Mouse (Mus musculus) embryonic facial prominence, embryonic 15.5 days (tissue): ENCODE measurements around the gene Nup205. TPM values are rescaled to one million over a fixed set of nuclear protein-coding genes. Genes with fewer than 3 reads are reported as not detected.
A peak's percentile ranks its signal among the peaks of the same experiment; 100 is the strongest.
"Not testable (repeated sequence)": the region's sequence is repeated elsewhere in the genome, so short reads cannot be mapped to it uniquely, and the experiment has no call there.

Experiments used
- ATAC-seq: fragments of 200-750 bp; cut with Nextera tagmentation; 2 replicates; pipeline ENCODE4 v1.8.0; 2017; ENCODE audit warnings: low read depth, moderate TSS enrichment; ENCODE audit not compliant: insufficient number of reproducible peaks, low FRiP score, low TSS enrichment
- H3K27ac ChIP-seq: fragments of 300-500 bp; sonication (generic); replicated peaks from 2 replicates; pipeline ENCODE4 v1.5.1; 2015; ENCODE audit warnings: mild to moderate bottlenecking, inconsistent platforms
- H3K27me3 ChIP-seq: fragments of 300-500 bp; sonication (generic); 2 replicates; pipeline ENCODE4 v1.6.1; 2015; ENCODE audit warnings: inconsistent platforms
- H3K36me3 ChIP-seq: fragments of 300-500 bp; sonication (generic); 2 replicates; pipeline ENCODE4 v1.6.1; 2015; ENCODE audit warnings: mild to moderate bottlenecking, inconsistent platforms
- H3K4me1 ChIP-seq: fragments of 300-500 bp; sonication (generic); 2 replicates; pipeline ENCODE4 v1.6.1; 2015; ENCODE audit warnings: inconsistent platforms
- H3K4me2 ChIP-seq: fragments of 300-500 bp; sonication (generic); replicated peaks from 2 replicates; pipeline ENCODE4 v1.6.1; 2015; ENCODE audit warnings: mild to moderate bottlenecking, inconsistent platforms
- H3K4me3 ChIP-seq: fragments of 300-500 bp; sonication (generic); replicated peaks from 2 replicates; pipeline ENCODE4 v1.5.1; 2015; ENCODE audit warnings: mild to moderate bottlenecking, inconsistent platforms
- H3K9ac ChIP-seq: fragments of 300-500 bp; sonication (generic); 2 replicates; pipeline ENCODE4 v1.6.1; 2015; ENCODE audit warnings: inconsistent platforms
- H3K9me3 ChIP-seq: fragments of 300-500 bp; sonication (generic); replicated peaks from 2 replicates; pipeline ENCODE4 v1.6.1; 2016; ENCODE audit warnings: inconsistent platforms
- WGBS: fragments of 180-500 bp; shearing (Covaris S2); methylation state at CpG from one replicate; pipeline ENCODE4 v1.1.7; 2015; 5-methylcytosine and 5-hydroxymethylcytosine counted together
- polyA plus RNA-seq: library from polyadenylated mRNA; unstranded; fragments of >200 nt; fragmentation: Nextera tagmentation; extraction: Ambion mirVana; gene quantifications from 2 replicates; pipeline ENCODE4 v1.2.1, GENCODE M21; 2015

The Nup205 gene
- polyA plus RNA-seq, result 28.0 and 29.0 TPM in 2 replicates

GRCm38 (mm10) chr6:35176979-35177649, at the start of gene Nup205:
Gene Nup205, plus strand, starts transcription at chr6:35177421.
- H3K27me3 ChIP-seq, result no peaks in the 10 kb centered on the region
- H3K36me3 ChIP-seq, result no peaks in the 10 kb centered on the region
- 3% methylated on average over 34 of the region's 34 CpGs for WGBS
- peaks cover 4% of the 10 kb centered on the region; the same call in 1 of the 2 replicates for H3K4me1 ChIP-seq
- H3K27ac ChIP-seq, result peak within 1 kb of the TSS; percentile 92
- peak within 1 kb of the TSS; percentile 89 for H3K4me3 ChIP-seq
- H3K4me2 ChIP-seq, result peak within 1 kb of the TSS; percentile 81
- H3K9ac ChIP-seq, result peak within 1 kb of the TSS; percentile 84
- H3K9me3 ChIP-seq, result no peaks in the 10 kb centered on the region
- ATAC-seq, result peak; percentile 91

GRCm38 (mm10) chr6:35132806-35133205, 44.4 kb upstream of the Nup205 start:
- WGBS, result 1% methylated on average over 11 of the region's 11 CpGs
- no peak for ATAC-seq
- Histone ChIP-seq H3K9ac (peak overlapping the region; percentile 66), H3K4me2 (peak overlapping the region; percentile 82), H3K27ac (peak overlapping the region; percentile 95), H3K4me1 (peaks cover 12% of the 10 kb centered on the region; the same call in 1 of the 2 replicates), H3K36me3 (no peaks in the 10 kb centered on the region), H3K4me3 (peak overlapping the region; percentile 64), H3K9me3 (no peaks in the 10 kb centered on the region), H3K27me3 (no peaks in the 10 kb centered on the region)

DNA sequence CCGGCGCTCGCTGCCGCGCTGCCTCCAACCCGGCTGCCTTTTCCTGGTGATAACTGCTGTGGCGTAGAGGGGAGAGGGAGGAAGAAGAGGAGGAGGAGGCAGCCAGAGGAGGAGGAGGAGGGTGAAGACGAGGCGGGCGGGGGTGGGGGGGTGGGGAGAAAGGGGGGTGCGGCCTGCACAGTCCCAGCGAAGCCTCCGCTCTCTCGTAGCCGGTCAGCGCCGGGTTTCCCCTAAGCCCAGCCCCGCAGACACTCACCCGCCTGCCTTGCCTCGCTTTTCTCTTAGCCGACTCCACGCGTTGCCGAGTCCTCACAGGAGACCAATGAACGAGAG, 44.0 kb upstream of the Nup205 start:
- Histone ChIP-seq H3K4me3 (peak overlapping the region; percentile 64), H3K36me3 (no peaks in the 10 kb centered on the region), H3K4me1 (peaks cover 12% of the 10 kb centered on the region; the same call in 1 of the 2 replicates), H3K27me3 (no peaks in the 10 kb centered on the region), H3K9me3 (no peaks in the 10 kb centered on the region), H3K4me2 (peak overlapping the region; percentile 82), H3K27ac (peak overlapping the region; percentile 95), H3K9ac (peak overlapping the region; percentile 66)
- peak; percentile 90 for ATAC-seq
- under 1% methylated on average over 23 of the region's 25 CpGs for WGBS

DNA sequence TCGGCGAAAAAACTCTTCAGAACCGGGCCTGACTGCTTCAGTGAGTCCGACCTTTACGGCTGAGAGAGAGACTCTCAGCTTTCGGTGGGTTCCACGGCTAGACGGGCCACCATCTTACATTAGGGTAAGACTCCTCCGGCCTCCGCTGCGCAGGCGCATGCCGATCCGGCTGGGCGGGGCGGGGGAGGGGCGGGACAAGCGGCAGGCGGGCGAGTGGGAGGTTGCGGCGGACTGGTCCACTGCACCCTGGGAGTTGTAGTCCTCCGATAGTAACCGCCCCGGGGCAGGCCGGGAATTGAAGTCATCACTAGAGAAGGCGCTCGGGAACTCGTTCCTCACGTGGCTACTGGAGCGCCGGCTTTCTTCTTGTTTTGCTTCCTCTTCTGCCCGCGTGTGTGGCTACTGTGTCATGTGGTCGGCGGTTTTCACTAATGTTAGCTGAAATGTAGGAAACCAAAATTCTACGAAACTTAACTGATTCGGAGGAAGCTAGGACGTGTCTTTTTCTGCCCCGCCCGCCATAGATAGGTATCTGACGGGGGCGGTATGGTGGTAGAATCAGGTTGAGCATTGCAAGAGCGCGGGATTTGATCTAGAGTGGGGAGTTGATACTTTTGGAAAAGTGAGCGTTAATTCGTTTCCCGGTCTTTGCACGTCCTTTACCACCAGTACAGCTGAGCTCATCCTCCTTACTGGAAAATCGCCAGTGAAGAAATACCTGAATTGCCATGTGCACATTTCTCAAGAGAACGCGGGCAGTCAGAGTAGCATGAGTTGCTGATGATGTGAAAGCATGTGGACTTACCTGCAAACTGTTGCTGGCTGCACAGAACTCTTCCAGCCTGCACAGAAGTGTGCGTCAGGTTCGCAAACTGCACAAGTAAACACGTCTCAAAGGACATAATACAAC, 43.4 kb upstream of the Nup205 start, which contains the start of gene Cnot4:
Cnot4 (minus strand) TSS at position 146 of the 910 bp plus-strand sequence.
- under 1% methylated on average over 55 of the region's 55 CpGs for WGBS
- peak within 1 kb of the TSS; percentile 64 for H3K4me3 ChIP-seq

DNA sequence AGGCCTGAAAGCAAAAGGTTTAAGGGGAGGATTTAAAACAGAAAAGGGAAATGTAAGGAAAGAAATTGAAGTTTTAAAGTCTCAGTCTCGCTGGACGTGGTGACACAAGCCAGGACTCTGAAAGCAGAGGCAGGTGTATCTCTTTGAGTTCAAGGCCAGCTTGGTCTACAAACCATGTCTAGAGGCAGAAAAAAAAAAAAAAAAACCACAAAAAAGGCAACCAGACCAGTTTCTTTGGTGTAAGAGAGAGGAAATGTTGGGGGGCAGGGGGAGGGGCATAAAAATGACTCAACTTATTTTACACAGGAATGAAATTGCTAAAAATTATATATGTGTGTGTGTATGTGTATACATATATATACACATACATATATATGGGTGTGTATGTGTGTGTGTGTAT, 42.4 kb upstream of the Nup205 start:
- H3K27me3 ChIP-seq, result no peaks in the 10 kb centered on the region

More for the DNA sequence above, 43.4 kb upstream of the Nup205 start, which contains the start of gene Cnot4:
- Histone ChIP-seq H3K9ac (peak within 1 kb of the TSS; percentile 66), H3K27me3 (no peaks in the 10 kb centered on the region), H3K4me1 (peaks cover 12% of the 10 kb centered on the region; the same call in 1 of the 2 replicates), H3K36me3 (no peaks in the 10 kb centered on the region), H3K9me3 (no peaks in the 10 kb centered on the region), H3K4me2 (peak within 1 kb of the TSS; percentile 82), H3K27ac (peak within 1 kb of the TSS; percentile 95)
- ATAC-seq, result peak; percentile 100

GRCm38 (mm10) chr6:35140351-35140750, 36.9 kb upstream of the Nup205 start:
- H3K27ac ChIP-seq, result no peak overlapping the region
- no peak for ATAC-seq
- no peaks in the 10 kb centered on the region for H3K4me1 ChIP-seq
- 96% methylated on average over 1 of the region's 1 CpGs for WGBS
- no peak overlapping the region for H3K4me2 ChIP-seq
- no peaks in the 10 kb centered on the region for H3K36me3 ChIP-seq
- 0 out of 2 replicates have a peak, but pooled peaks cover 1% of the 10 kb centered on the region for H3K9me3 ChIP-seq
- H3K4me3 ChIP-seq, result no peak overlapping the region
- no peaks in the 10 kb centered on the region for H3K27me3 ChIP-seq
- no peak overlapping the region for H3K9ac ChIP-seq

More for the DNA sequence above, 42.4 kb upstream of the Nup205 start:
- Histone ChIP-seq H3K4me1 (peaks cover 12% of the 10 kb centered on the region; the same call in 1 of the 2 replicates), H3K27ac (no peak overlapping the region), H3K36me3 (no peaks in the 10 kb centered on the region), H3K4me3 (no peak overlapping the region), H3K9ac (no peak overlapping the region), H3K9me3 (no peaks in the 10 kb centered on the region), H3K4me2 (peak overlapping the region; percentile 82; the same call in 1 of the 2 replicates)
- 55% methylated on average over 2 of the region's 2 CpGs for WGBS
- ATAC-seq, result no peak

DNA sequence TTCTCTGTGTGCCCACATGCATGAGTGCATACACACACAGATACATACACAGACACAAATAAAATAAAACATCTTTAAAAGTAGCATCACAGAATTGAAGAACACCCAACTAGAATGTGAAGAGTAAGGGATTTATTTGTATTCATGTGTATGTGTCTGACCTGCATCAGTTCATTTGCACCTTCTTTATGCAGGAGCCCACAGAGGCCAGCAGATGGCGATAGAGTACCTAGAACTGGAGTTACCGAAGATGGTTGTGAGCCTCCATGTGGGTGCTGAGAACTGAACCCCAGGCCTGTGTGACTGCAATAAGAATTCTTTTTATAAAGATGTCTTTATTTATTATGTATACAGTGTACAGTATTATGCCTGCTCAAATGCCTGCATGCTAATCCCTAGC, 31.7 kb upstream of the Nup205 start:
- no peak overlapping the region for H3K27ac ChIP-seq

DNA sequence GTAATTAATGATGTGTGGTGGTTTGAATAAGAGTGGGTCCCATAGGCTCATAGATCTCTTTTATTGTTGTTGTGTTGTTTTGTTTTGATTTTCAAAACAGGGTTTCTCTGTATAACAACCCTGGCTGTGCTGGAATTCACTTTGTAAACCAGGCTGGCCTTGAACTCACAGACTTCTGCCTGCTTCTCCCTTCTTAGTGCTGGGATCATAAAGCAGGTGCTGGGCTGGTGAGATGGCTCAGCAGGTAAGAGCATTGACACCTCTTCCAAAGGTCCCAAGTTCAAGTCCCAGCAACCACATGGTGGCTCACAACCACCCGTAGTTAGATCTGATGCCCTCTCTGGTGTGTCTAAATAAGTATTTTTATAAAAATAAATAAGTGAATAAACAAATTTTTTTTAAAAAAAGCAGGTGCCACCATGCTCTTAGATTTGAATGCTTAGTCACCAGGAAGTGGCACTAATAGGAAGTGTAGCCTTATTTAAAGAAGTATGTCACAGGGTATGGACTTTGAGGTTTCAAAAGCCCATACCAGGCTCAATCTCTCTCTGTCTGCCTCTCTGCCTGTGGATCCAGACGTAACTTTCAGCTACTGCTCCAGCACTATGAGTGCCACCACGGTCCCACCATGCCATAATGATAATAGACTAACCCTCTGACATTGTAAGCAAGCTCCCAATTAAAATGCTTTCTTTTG, 29.3 kb upstream of the Nup205 start:
- WGBS, result 85% methylated on average over 3 of the region's 3 CpGs
- no peak for ATAC-seq
- no peaks in the 10 kb centered on the region for H3K27me3 ChIP-seq

More for the DNA sequence above, 31.7 kb upstream of the Nup205 start:
- no peaks in the 10 kb centered on the region for H3K4me1 ChIP-seq
- no peak overlapping the region for H3K9ac ChIP-seq
- no peaks in the 10 kb centered on the region for H3K36me3 ChIP-seq
- WGBS, result 81% methylated on average over 2 of the region's 2 CpGs
- H3K27me3 ChIP-seq, result no peaks in the 10 kb centered on the region
- H3K4me3 ChIP-seq, result no peak overlapping the region
- no peak overlapping the region for H3K4me2 ChIP-seq
- H3K9me3 ChIP-seq, result 0 out of 2 replicates have a peak, but pooled peaks cover 5% of the 10 kb centered on the region
- no peak for ATAC-seq

DNA sequence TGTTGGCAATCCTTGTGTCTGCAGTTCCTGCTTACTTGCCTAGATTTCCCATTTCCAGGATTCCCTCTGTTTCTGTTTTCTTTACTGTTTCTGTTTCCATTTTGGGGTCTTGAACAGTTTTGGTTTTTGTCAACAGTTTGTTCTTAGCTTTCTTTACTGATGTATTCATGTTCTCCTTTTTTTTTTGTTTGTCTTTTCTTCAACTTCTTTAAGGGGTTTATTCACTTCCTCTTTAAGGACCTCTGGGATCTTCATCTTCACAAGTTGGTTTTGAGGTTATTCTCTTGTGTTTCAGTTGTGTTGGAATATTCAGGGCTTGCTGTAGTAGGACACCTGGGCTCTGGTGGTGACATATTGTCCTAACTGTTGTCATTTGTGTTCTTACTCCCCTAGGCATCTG, 22.7 kb upstream of the Nup205 start:
- H3K4me1 ChIP-seq, result no peaks in the 10 kb centered on the region
- H3K4me3 ChIP-seq, result no peak overlapping the region
- no peak overlapping the region for H3K4me2 ChIP-seq
- H3K9ac ChIP-seq, result no peak overlapping the region
- H3K36me3 ChIP-seq, result no peaks in the 10 kb centered on the region
- H3K27ac ChIP-seq, result no peak overlapping the region
- no peak for ATAC-seq
- H3K9me3 ChIP-seq, result no peaks in the 10 kb centered on the region
- no peaks in the 10 kb centered on the region for H3K27me3 ChIP-seq

More for the DNA sequence above, 29.3 kb upstream of the Nup205 start:
- Histone ChIP-seq H3K9me3 (0 out of 2 replicates have a peak, but pooled peaks cover 5% of the 10 kb centered on the region), H3K36me3 (no peaks in the 10 kb centered on the region), H3K4me3 (no peak overlapping the region), H3K27ac (no peak overlapping the region), H3K9ac (no peak overlapping the region), H3K4me2 (no peak overlapping the region), H3K4me1 (no peaks in the 10 kb centered on the region)

DNA sequence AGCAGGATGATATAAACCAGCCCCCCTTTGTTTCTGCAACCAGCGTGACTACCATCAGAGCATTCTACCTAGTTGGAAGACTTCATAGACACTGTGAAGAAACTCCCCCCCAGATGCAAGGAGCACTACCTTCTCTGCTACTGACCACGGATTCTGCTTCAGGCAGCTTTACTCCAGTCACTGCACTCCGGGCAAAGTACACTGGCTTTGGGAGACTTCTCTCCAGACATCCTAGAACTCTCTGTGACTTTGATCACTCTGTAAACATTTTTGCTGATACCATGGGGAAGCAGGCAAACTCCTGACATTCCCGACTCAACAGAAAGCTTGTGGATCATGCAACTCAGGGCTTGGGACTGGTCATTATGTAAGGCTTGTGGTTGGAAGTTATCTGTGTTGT, 8.0 kb upstream of the Nup205 start:
- Histone ChIP-seq H3K9me3 (no peaks in the 10 kb centered on the region), H3K4me2 (no peak overlapping the region), H3K27me3 (no peaks in the 10 kb centered on the region), H3K4me3 (no peak overlapping the region), H3K36me3 (no peaks in the 10 kb centered on the region), H3K9ac (no peak overlapping the region), H3K27ac (no peak overlapping the region), H3K4me1 (no peaks in the 10 kb centered on the region)
- WGBS, result 75% methylated on average over 4 of the region's 4 CpGs
- no peak for ATAC-seq

DNA sequence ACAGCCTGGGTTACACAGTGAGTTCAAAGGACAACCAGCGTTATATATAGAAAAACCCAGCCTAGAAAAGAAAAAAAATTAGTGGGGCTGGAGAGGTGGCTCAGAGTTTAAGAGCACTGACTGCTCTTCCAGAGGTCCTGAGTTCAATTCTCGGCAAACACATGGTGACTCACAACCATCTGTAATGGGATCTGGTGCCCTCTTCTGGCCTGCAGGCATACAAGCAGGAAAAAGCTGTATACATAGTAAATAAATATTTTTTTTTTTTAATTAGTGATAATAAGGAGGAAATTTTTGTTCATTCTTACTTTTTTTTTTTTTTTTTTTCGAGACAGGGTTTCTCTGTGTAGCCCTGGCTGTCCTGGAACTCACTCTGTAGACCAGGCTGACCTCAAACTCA, 5.2 kb upstream of the Nup205 start:
- H3K9ac ChIP-seq, H3K4me2 ChIP-seq, H3K4me3 ChIP-seq, H3K27ac ChIP-seq, H3K27me3 ChIP-seq, H3K9me3 ChIP-seq, H3K36me3 ChIP-seq, H3K4me1 ChIP-seq, ATAC-seq: not testable (repeated sequence)
- WGBS, result 68% methylated on average over 3 of the region's 3 CpGs
